In the genomic region with DNA sequence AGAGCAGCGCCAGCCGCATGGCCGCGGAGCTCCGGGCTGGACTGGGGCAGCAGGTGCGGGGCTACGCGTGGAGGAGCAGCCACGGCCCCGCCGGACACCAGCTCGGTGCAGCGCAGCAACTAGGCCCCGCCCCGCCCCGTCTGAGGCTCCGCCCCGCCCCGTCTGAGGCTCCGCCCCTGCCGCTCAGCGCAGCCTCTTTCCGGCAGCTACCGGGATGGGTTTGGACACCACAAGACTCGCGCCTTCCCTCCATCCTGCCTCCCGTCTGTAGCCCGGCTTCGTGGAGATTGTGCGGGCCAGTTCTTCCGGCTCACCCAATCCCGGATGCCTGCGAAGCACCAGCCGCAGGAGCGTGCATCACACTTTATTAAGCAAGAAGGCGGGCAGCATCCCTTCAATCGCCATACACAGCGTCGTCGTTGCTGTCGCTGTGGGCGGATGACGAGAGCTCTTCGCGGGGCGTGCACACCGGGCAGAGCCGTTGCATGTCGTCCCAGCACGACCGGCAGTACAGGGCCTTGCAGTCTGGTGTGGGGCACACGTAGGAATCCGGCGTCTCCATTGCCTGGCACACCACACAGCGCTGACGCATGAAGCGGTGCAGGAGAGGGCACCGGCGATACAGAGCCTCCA, we compare ENCODE assay signal across 8 mouse cellular contexts. TPM values are rescaled to one million over a fixed set of nuclear protein-coding genes. Genes with fewer than 3 reads are reported as not detected.
DNase-seq lines count a peak whose midpoint lies in the region; ATAC-seq and TF ChIP-seq lines count a peak whose summit lies in the region.

A gene (minus strand): TSS at position 128 of the 633 bp plus-strand sequence.

- H3K4me3 ChIP-seq in hindbrain, embryonic 11.5 days (ENCODE audit: low read depth, low read length) = peak within 1 kb of the TSS; percentile 53
- H3K4me3 ChIP-seq in lung, postnatal 0 days (ENCODE audit: low read depth, low read length) = peak within 1 kb of the TSS; percentile 69

- no peaks in the 10 kb centered on the region for H3K36me3 ChIP-seq in hindbrain, embryonic 11.5 days (ENCODE audit: control insufficient read depth, insufficient read depth, low read length)
- H3K36me3 ChIP-seq in lung, postnatal 0 days (ENCODE audit: insufficient read depth, low read length) = 0 out of 2 replicates have a peak, but pooled peaks cover 3% of the 10 kb centered on the region

- H3K9ac ChIP-seq in hindbrain, embryonic 11.5 days (ENCODE audit: low read depth, low read length) = peak within 1 kb of the TSS; percentile 63
- H3K9ac ChIP-seq in lung, postnatal 0 days (replicated peaks; ENCODE audit: low read depth) = peak within 1 kb of the TSS; percentile 70

- peak; percentile 92 for ATAC-seq in hindbrain, embryonic 11.5 days (ENCODE audit: low FRiP score)
- peak; percentile 87 for ATAC-seq in lung, postnatal 0 days

- peak within 1 kb of the TSS; percentile 91 for H3K4me2 ChIP-seq in hindbrain, embryonic 11.5 days (replicated peaks; ENCODE audit: low read depth, low read length)
- peak within 1 kb of the TSS; percentile 94 for H3K4me2 ChIP-seq in lung, postnatal 0 days (replicated peaks; ENCODE audit: low read depth, low read length)

- no peak for TF ChIP-seq EP300 in lung, postnatal 0 days (IDR thresholded peaks at IDR 0.05)

- DNase-seq in Muller cell, postnatal 12 days (ENCODE audit: inconsistent ontology term) = peak; percentile 95
- peak; percentile 94 for DNase-seq in cerebellum, adult 9-11 months
- DNase-seq in frontal cortex, postnatal 10 days (ENCODE audit: low spot score in 2 of 2) = peak; percentile 83 to 86
- peak; percentile 92 for DNase-seq in hindbrain, embryonic 11.5 days (ENCODE audit: low spot score)
- peak; percentile 91 to 92 for DNase-seq in layer of hippocampus, postnatal 10 days (ENCODE audit: low spot score in 2 of 2)
- peak; percentile 87 for DNase-seq in lung, postnatal 0 days (ENCODE audit: low spot score)
- peak; percentile 79 for DNase-seq in ovary, postnatal 10 days (ENCODE audit: low spot score)
- DNase-seq in thymus, postnatal 0 days (ENCODE audit: low spot score) = peak; percentile 80

- no peaks in the 10 kb centered on the region for H3K9me3 ChIP-seq in hindbrain, embryonic 11.5 days (ENCODE audit: control insufficient read depth, low read length)
- no peaks in the 10 kb centered on the region for H3K9me3 ChIP-seq in lung, postnatal 0 days (ENCODE audit: low read length)

- peaks cover 9% of the 10 kb centered on the region for H3K4me1 ChIP-seq in hindbrain, embryonic 11.5 days (replicated peaks; ENCODE audit: control insufficient read depth, insufficient read depth, low read length)
- no peaks in the 10 kb centered on the region for H3K4me1 ChIP-seq in lung, postnatal 0 days (ENCODE audit: insufficient read depth, low read depth, low read length)

- peaks cover 3% of the 10 kb centered on the region; the same call in 1 of the 2 replicates for H3K27me3 ChIP-seq in hindbrain, embryonic 11.5 days (ENCODE audit: control insufficient read depth, insufficient read depth, low read length)
- no peaks in the 10 kb centered on the region for H3K27me3 ChIP-seq in lung, postnatal 0 days (replicated peaks; ENCODE audit: insufficient read depth, low read length)

- WGBS in hindbrain, embryonic 11.5 days = under 1% methylated on average over 56 of the region's 59 CpGs
- under 1% methylated on average over 58 of the region's 59 CpGs for WGBS in lung, postnatal 0 days

- peak within 1 kb of the TSS; percentile 51 for H3K27ac ChIP-seq in hindbrain, embryonic 11.5 days (ENCODE audit: low read depth, low read length)
- H3K27ac ChIP-seq in lung, postnatal 0 days (ENCODE audit: low read length) = peak within 1 kb of the TSS; percentile 83

- no peak for TF ChIP-seq CTCF in lung, postnatal 0 days (IDR thresholded peaks at IDR 0.05)

RNA-seq across cellular contexts. Expression of the gene that starts here (rescaled TPM):
- 17.8 TPM in 2 replicates for polyA plus RNA-seq in hindbrain, embryonic 11.5 days (2014; fragmentation: Nextera tagmentation; extraction: Ambion mirVana)
- 100 to 1,000 TPM; 102 to 105 TPM for total RNA-seq in layer of hippocampus, postnatal 10 days (2021)
- polyA plus RNA-seq in lung, postnatal 0 days (2015; fragmentation: Nextera tagmentation; extraction: Ambion mirVana) = 133 and 177 TPM in 2 replicates
- polyA plus RNA-seq in thymus, postnatal 0 days (2015; fragmentation: Nextera tagmentation; extraction: Ambion mirVana) = 17.4 and 18.1 TPM in 2 replicates

Comparison
In these comparisons a context has a peak if more than half of its experiments do, and no peak if none do; other contexts are left out.
1. Peak in every context shown above with its lines: DNase-seq, ATAC-seq, H3K4me3 ChIP-seq and H3K27ac ChIP-seq.